25 mouse cellular contexts compared by ENCODE assay signal in the genomic region with DNA sequence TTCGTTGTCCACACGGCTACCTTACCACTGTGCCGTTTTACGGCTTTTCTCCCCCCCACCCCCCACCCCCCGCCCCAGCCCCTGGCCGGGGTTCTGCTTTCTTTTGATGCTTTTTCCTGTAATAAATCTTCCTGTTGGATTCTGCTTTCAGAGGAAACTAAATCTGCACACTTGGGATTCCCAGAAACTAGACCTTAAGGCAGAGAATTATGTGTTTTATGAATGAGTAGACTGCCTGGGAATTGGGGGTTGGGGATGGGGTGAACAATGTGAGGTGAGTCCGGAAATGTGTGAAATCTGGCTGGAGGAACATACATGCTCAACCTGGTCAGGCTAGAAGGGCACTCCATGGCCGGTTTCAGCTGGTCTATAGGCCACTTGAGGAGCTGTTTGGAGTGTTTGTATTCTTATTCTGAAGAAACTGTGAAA. TPM values are rescaled to one million over a fixed set of nuclear protein-coding genes. Genes with fewer than 3 reads are reported as not detected.
A peak's percentile ranks its signal among the peaks of the same experiment; 100 is the strongest.
DNase-seq lines count a peak whose midpoint lies in the region; ATAC-seq and TF ChIP-seq lines count a peak whose summit lies in the region.
"Had no signal": no experiment of that assay in that cellular context is flagged by ENCODE, and none has a peak within 500 bp of the region (broad histone marks: within the 10 kb centered on the region; RNA-seq: fewer than 3 reads in every experiment).

No protein-coding gene starts in this region.

- H3K4me1 ChIP-seq in liver, postnatal 0 days (ENCODE audit: insufficient read depth), result peaks cover 10% of the 10 kb centered on the region
- H3K4me1 ChIP-seq in lung, embryonic 14.5 days (ENCODE audit: insufficient read depth), result 0 out of 2 replicates have a peak, but pooled peaks cover 5% of the 10 kb centered on the region

- no peaks in the 10 kb centered on the region for H3K9me3 ChIP-seq in liver, postnatal 0 days (ENCODE audit: low read length)
- no peaks in the 10 kb centered on the region for H3K9me3 ChIP-seq in lung, embryonic 14.5 days (ENCODE audit: low read depth, low read length)
- H3K9me3 ChIP-seq: embryonic facial prominence, embryonic 13.5 days; heart, embryonic 15.5 days; hindbrain, embryonic 13.5 days; liver, embryonic 15.5 days had no signal

- H3K4me2 ChIP-seq in liver, postnatal 0 days (ENCODE audit: low read depth, low read length), result peak overlapping the region; percentile 49
- H3K4me2 ChIP-seq in lung, embryonic 14.5 days, result no peak overlapping the region
- H3K4me2 ChIP-seq: embryonic facial prominence, embryonic 13.5 days; heart, embryonic 15.5 days; hindbrain, embryonic 13.5 days; liver, embryonic 15.5 days; midbrain, embryonic 11.5 days had no signal

- peak overlapping the region; percentile 62 for H3K27ac ChIP-seq in liver, postnatal 0 days (ENCODE audit: low read depth)
- no peak overlapping the region for H3K27ac ChIP-seq in lung, embryonic 14.5 days (ENCODE audit: low read depth)
- H3K27ac ChIP-seq: embryonic facial prominence, embryonic 13.5 days; heart, embryonic 15.5 days; hindbrain, embryonic 13.5 days; liver, embryonic 15.5 days; stomach, postnatal 0 days had no signal

- no peak for DNase-seq in liver, postnatal 0 days
- no peak for DNase-seq in liver
- peak; percentile 13 for DNase-seq in kidney, postnatal 14 days
- DNase-seq in lung, embryonic 14.5 days, result peak; percentile 48
- DNase-seq in mesoderm, embryonic 11.5 days (ENCODE audit: low read depth, low spot score), result peak; percentile 67
- no peak for DNase-seq in gastrocnemius, postnatal 36 days
- DNase-seq in heart, adult 18-20 months, result no peak
- DNase-seq in heart, postnatal 14 days, result no peak
- DNase-seq: adrenal gland, postnatal 25 days; cerebellum, postnatal 10 days; right cerebral cortex, postnatal 14 days; thymus, postnatal 25 days had no signal

- no peak for TF ChIP-seq CTCF in liver, postnatal 0 days (IDR thresholded peaks at IDR 0.05; ENCODE audit: low read depth)
- no peak for TF ChIP-seq CTCF in lung, embryonic 14.5 days (IDR thresholded peaks at IDR 0.05; ENCODE audit: low read depth)

- TF ChIP-seq EP300 in liver, postnatal 0 days (IDR thresholded peaks at IDR 0.05; ENCODE audit: low read depth), result no peak

- intact Hi-C loops in gastrocnemius, postnatal 36 days (cut with DNase I), result no loop called here
- intact Hi-C loops in heart, postnatal 14 days (cut with DNase I), result no loop called here

- peak; percentile 20; the same call in 1 of the 2 replicates for ATAC-seq in liver, postnatal 0 days
- no peak for ATAC-seq in lung, embryonic 14.5 days (ENCODE audit: insufficient read depth)
- ATAC-seq: CD4-positive, CD25-positive, alpha-beta regulatory T cell, adult 4 months; intestine, postnatal 0 days had no signal

- H3K27me3 ChIP-seq in liver, postnatal 0 days (ENCODE audit: insufficient read depth, low read length), result no peaks in the 10 kb centered on the region
- H3K27me3 ChIP-seq in lung, embryonic 14.5 days (ENCODE audit: insufficient read depth, low read length), result no peaks in the 10 kb centered on the region
- H3K27me3 ChIP-seq: heart, embryonic 15.5 days; liver, embryonic 15.5 days had no signal

- H3K9ac ChIP-seq in liver, postnatal 0 days (replicated peaks), result no peak overlapping the region
- H3K9ac ChIP-seq in lung, embryonic 14.5 days, result no peak overlapping the region
- H3K9ac ChIP-seq: embryonic facial prominence, embryonic 13.5 days; heart, embryonic 15.5 days; hindbrain, embryonic 13.5 days; liver, embryonic 15.5 days had no signal

- 29% methylated on average over 8 of the region's 8 CpGs for WGBS in liver, postnatal 0 days (ENCODE audit: insufficient replicate concordance)
- WGBS in lung, embryonic 14.5 days, result 34% methylated on average over 8 of the region's 8 CpGs

- H3K36me3 ChIP-seq in liver, postnatal 0 days (replicated peaks; ENCODE audit: insufficient read depth, low read length), result no peaks in the 10 kb centered on the region
- no peaks in the 10 kb centered on the region for H3K36me3 ChIP-seq in lung, embryonic 14.5 days (ENCODE audit: insufficient read depth)
- H3K36me3 ChIP-seq: embryonic facial prominence, embryonic 13.5 days; heart, embryonic 15.5 days; hindbrain, embryonic 13.5 days; liver, embryonic 15.5 days had no signal

- no peak overlapping the region for H3K4me3 ChIP-seq in liver, postnatal 0 days (ENCODE audit: low read depth, low read length)
- no peak overlapping the region for H3K4me3 ChIP-seq in lung, embryonic 14.5 days (ENCODE audit: low read depth, low read length)
- H3K4me3 ChIP-seq: embryonic facial prominence, embryonic 13.5 days; heart, embryonic 15.5 days; hindbrain, embryonic 13.5 days; liver, embryonic 15.5 days; myocyte had no signal

RNA-seq across cellular contexts. Expression of gene Cxcl3, which starts 4.2 kb away (rescaled TPM):
- polyA plus RNA-seq in liver, postnatal 0 days (2015; fragmentation: Nextera tagmentation; extraction: Ambion mirVana), result not detected in 2 replicates
- 0.18 TPM in 1 of 2 replicates, not detected in the other for polyA plus RNA-seq in lung, embryonic 14.5 days (2014; fragmentation: Nextera tagmentation; extraction: Ambion mirVana)
- not detected for total RNA-seq in gastrocnemius, postnatal 36 days (2021)
- not detected for total RNA-seq in heart, adult 18-20 months (2021)
- not detected for total RNA-seq in heart, postnatal 14 days (2021)
- total RNA-seq: adrenal gland, postnatal 25 days; layer of hippocampus, postnatal 14 days; left cerebral cortex, postnatal 25 days; MEL had no signal
- polyA plus RNA-seq: heart, embryonic 15.5 days; hindbrain, embryonic 13.5 days; intestine, postnatal 0 days; liver, embryonic 15.5 days; midbrain, embryonic 11.5 days; myocyte had no signal

RNA-seq across cellular contexts. Expression of gene Cxcl15, which starts 4.2 kb away (rescaled TPM):
- 0.08 TPM in 1 of 2 replicates, not detected in the other for polyA plus RNA-seq in liver, postnatal 0 days (2015; fragmentation: Nextera tagmentation; extraction: Ambion mirVana)
- 11.4 and 11.7 TPM in 2 replicates for polyA plus RNA-seq in lung, embryonic 14.5 days (2014; fragmentation: Nextera tagmentation; extraction: Ambion mirVana)
- not detected for total RNA-seq in gastrocnemius, postnatal 36 days (2021)
- under 1 TPM in 1 of 2 experiments, not detected in 1; 0.18 TPM for total RNA-seq in heart, adult 18-20 months (2021)
- under 1 TPM in 1 of 2 experiments, not detected in 1; 0.22 TPM for total RNA-seq in heart, postnatal 14 days (2021)
- total RNA-seq: adrenal gland, postnatal 25 days; layer of hippocampus, postnatal 14 days; left cerebral cortex, postnatal 25 days; MEL had no signal
- polyA plus RNA-seq: CD4-positive, CD25-positive, alpha-beta regulatory T cell, adult 4 months; gonadal fat pad, adult 2 months; hindbrain, embryonic 13.5 days; liver, embryonic 15.5 days; midbrain, embryonic 11.5 days; myocyte had no signal

RNA-seq across cellular contexts. Expression of gene Pf4, which starts 17.9 kb away (rescaled TPM):
- 704 and 712 TPM in 2 replicates for polyA plus RNA-seq in liver, postnatal 0 days (2015; fragmentation: Nextera tagmentation; extraction: Ambion mirVana)
- 57.3 and 60.3 TPM in 2 replicates for polyA plus RNA-seq in lung, embryonic 14.5 days (2014; fragmentation: Nextera tagmentation; extraction: Ambion mirVana)
- 10 to 100 TPM in 1 of 2 experiments, 1 to 10 TPM in 1; 7.0 to 12.9 TPM for total RNA-seq in gastrocnemius, postnatal 36 days (2021)
- total RNA-seq in heart, adult 18-20 months (2021), result 10 to 100 TPM; 27.1 to 44.1 TPM
- total RNA-seq in heart, postnatal 14 days (2021), result 10 to 100 TPM; 31.8 to 36.3 TPM
- polyA plus RNA-seq: CD4-positive, CD25-positive, alpha-beta regulatory T cell, adult 4 months; myocyte had no signal

RNA-seq across cellular contexts. Expression of gene Ppbp, which starts 21.8 kb away (rescaled TPM):
- polyA plus RNA-seq in liver, postnatal 0 days (2015; fragmentation: Nextera tagmentation; extraction: Ambion mirVana), result 257 and 263 TPM in 2 replicates
- polyA plus RNA-seq in lung, embryonic 14.5 days (2014; fragmentation: Nextera tagmentation; extraction: Ambion mirVana), result 8.4 and 9.2 TPM in 2 replicates
- total RNA-seq in gastrocnemius, postnatal 36 days (2021), result under 1 TPM; 0.23 to 0.25 TPM
- total RNA-seq in heart, adult 18-20 months (2021), result 10 to 100 TPM; 10.7 to 12.5 TPM
- total RNA-seq in heart, postnatal 14 days (2021), result 1 to 10 TPM; 3.7 to 4.3 TPM
- total RNA-seq: layer of hippocampus, postnatal 14 days had no signal
- polyA plus RNA-seq: CD4-positive, CD25-positive, alpha-beta regulatory T cell, adult 4 months had no signal

RNA-seq across cellular contexts. Expression of gene Cxcl5, which starts 30.9 kb away (rescaled TPM):
- polyA plus RNA-seq in liver, postnatal 0 days (2015; fragmentation: Nextera tagmentation; extraction: Ambion mirVana), result 1.7 and 1.9 TPM in 2 replicates
- 0.19 TPM in 1 of 2 replicates, not detected in the other for polyA plus RNA-seq in lung, embryonic 14.5 days (2014; fragmentation: Nextera tagmentation; extraction: Ambion mirVana)
- total RNA-seq in gastrocnemius, postnatal 36 days (2021), result not detected
- total RNA-seq in heart, adult 18-20 months (2021), result under 1 TPM in 1 of 2 experiments, not detected in 1; 0.54 TPM
- total RNA-seq in heart, postnatal 14 days (2021), result under 1 TPM; 0.17 TPM
- total RNA-seq: adrenal gland, postnatal 25 days; left cerebral cortex, postnatal 25 days; MEL had no signal
- polyA plus RNA-seq: CD4-positive, CD25-positive, alpha-beta regulatory T cell, adult 4 months; heart, embryonic 15.5 days had no signal

Comparison
In these comparisons a context has a peak if more than half of its experiments do, and no peak if none do; other contexts are left out.
1. DNase-seq: peak in kidney, postnatal 14 days (single experiment), lung, embryonic 14.5 days (single experiment) and mesoderm, embryonic 11.5 days (single experiment); none in liver, postnatal 0 days (single experiment), liver (single experiment), gastrocnemius, postnatal 36 days (0 of 2), heart, adult 18-20 months (0 of 2) and heart, postnatal 14 days (0 of 2).